ENCODE assay signal across 37 mouse cellular contexts in the genomic region with DNA sequence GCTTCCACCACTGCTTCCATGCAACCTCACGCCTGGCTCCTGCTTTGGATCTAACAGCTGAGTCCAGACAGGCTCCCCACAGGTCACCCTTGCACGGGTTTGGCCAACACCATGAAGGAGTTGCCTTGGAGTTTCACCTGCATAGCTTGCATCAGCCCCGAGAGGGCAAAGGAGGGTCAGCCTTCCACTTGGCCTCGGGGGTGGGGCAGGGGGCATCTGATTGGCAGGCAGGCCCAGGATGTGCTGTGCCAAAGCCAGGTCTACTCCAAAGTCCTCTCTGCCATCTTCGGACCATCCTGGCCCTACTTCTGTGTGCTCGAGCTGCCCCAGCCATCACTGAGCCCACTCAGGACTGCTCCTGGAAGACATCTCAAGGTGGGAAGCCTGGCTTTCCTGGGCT. TPM values are rescaled to one million over a fixed set of nuclear protein-coding genes. Genes with fewer than 3 reads are reported as not detected.
DNase-seq lines count a peak whose midpoint lies in the region; ATAC-seq lines count a peak whose summit lies in the region.
"Had no signal": no experiment of that assay in that cellular context is flagged by ENCODE, and none has a peak within 500 bp of the region (broad histone marks: within the 10 kb centered on the region; RNA-seq: fewer than 3 reads in every experiment).

No protein-coding gene starts in this region.

- no peaks in the 10 kb centered on the region for H3K9me3 ChIP-seq in hindbrain, embryonic 15.5 days
- H3K9me3 ChIP-seq in hindbrain, embryonic 13.5 days, result no peaks in the 10 kb centered on the region
- no peaks in the 10 kb centered on the region for H3K9me3 ChIP-seq in liver, embryonic 13.5 days (replicated peaks)
- H3K9me3 ChIP-seq: limb, embryonic 13.5 days; neural tube, embryonic 12.5 days had no signal

- H3K36me3 ChIP-seq in hindbrain, embryonic 15.5 days, result peaks cover 70% of the 10 kb centered on the region
- peaks cover 91% of the 10 kb centered on the region for H3K36me3 ChIP-seq in hindbrain, embryonic 13.5 days
- peaks cover 79% of the 10 kb centered on the region for H3K36me3 ChIP-seq in liver, embryonic 13.5 days

- H3K4me1 ChIP-seq in hindbrain, embryonic 15.5 days (replicated peaks), result no peaks in the 10 kb centered on the region
- 0 out of 2 replicates have a peak, but pooled peaks cover 3% of the 10 kb centered on the region for H3K4me1 ChIP-seq in hindbrain, embryonic 13.5 days (replicated peaks)
- peaks cover 28% of the 10 kb centered on the region for H3K4me1 ChIP-seq in liver, embryonic 13.5 days (replicated peaks)
- H3K4me1 ChIP-seq: limb, embryonic 13.5 days; neural tube, embryonic 12.5 days had no signal

- intact Hi-C loops in heart, postnatal 36 days (cut with DNase I), result no loop called here

- WGBS in hindbrain, embryonic 15.5 days, result 95% methylated on average over 6 of the region's 6 CpGs
- WGBS in hindbrain, embryonic 13.5 days, result 94% methylated on average over 6 of the region's 6 CpGs
- WGBS in liver, embryonic 13.5 days (ENCODE audit: insufficient replicate concordance), result 74% methylated on average over 6 of the region's 6 CpGs

- no peaks in the 10 kb centered on the region for H3K27me3 ChIP-seq in hindbrain, embryonic 15.5 days
- no peaks in the 10 kb centered on the region for H3K27me3 ChIP-seq in hindbrain, embryonic 13.5 days
- H3K27me3 ChIP-seq in liver, embryonic 13.5 days, result no peaks in the 10 kb centered on the region
- H3K27me3 ChIP-seq: CH12.LX; limb, embryonic 13.5 days; neural tube, embryonic 12.5 days had no signal

- no peak overlapping the region for H3K4me3 ChIP-seq in hindbrain, embryonic 15.5 days
- no peak overlapping the region for H3K4me3 ChIP-seq in hindbrain, embryonic 13.5 days
- no peak overlapping the region for H3K4me3 ChIP-seq in liver, embryonic 13.5 days (replicated peaks)
- H3K4me3 ChIP-seq: limb, embryonic 13.5 days; myocyte; neural tube, embryonic 12.5 days had no signal

- no peak for DNase-seq in liver, embryonic 13.5 days
- DNase-seq in liver, result no peak
- peak; percentile 86 to 89 for DNase-seq in kidney, adult 8-10 months
- peak; percentile 79 to 95 for DNase-seq in kidney, postnatal 25 days
- no peak for DNase-seq in heart, postnatal 36 days
- DNase-seq in lung, postnatal 36 days, result no peak
- DNase-seq: adrenal gland, postnatal 14 days; cerebellum, adult 11 months; cerebellum, adult 9-10 months; cerebellum, postnatal 36 days; gastrocnemius, postnatal 14 days; heart, postnatal 14 days; right cerebral cortex, adult 18-20 months; spleen, adult 18-20 months; thymus, adult 2 months; thymus, postnatal 36 days had no signal

- no peak overlapping the region for H3K27ac ChIP-seq in hindbrain, embryonic 15.5 days (replicated peaks)
- no peak overlapping the region for H3K27ac ChIP-seq in hindbrain, embryonic 13.5 days
- H3K27ac ChIP-seq in liver, embryonic 13.5 days, result peak overlapping the region; percentile 21; the same call in 1 of the 2 replicates
- H3K27ac ChIP-seq: limb, embryonic 13.5 days; macrophage; neural tube, embryonic 12.5 days had no signal

- no peak overlapping the region for H3K4me2 ChIP-seq in hindbrain, embryonic 15.5 days
- no peak overlapping the region for H3K4me2 ChIP-seq in hindbrain, embryonic 13.5 days
- H3K4me2 ChIP-seq in liver, embryonic 13.5 days, result no peak overlapping the region
- H3K4me2 ChIP-seq: limb, embryonic 13.5 days; neural tube, embryonic 12.5 days had no signal

- 0 out of 2 replicates have a peak, but pooled peaks have one; percentile 17 for ATAC-seq in hindbrain, embryonic 15.5 days (ENCODE audit: low FRiP score, low read depth)
- ATAC-seq in hindbrain, embryonic 13.5 days (ENCODE audit: low FRiP score), result no peak
- ATAC-seq in liver, embryonic 13.5 days (ENCODE audit: low read depth), result no peak
- ATAC-seq: forebrain, embryonic 14.5 days; intestine, embryonic 16.5 days had no signal

- H3K9ac ChIP-seq in hindbrain, embryonic 15.5 days, result no peak overlapping the region
- no peak overlapping the region for H3K9ac ChIP-seq in hindbrain, embryonic 13.5 days
- H3K9ac ChIP-seq in liver, embryonic 13.5 days, result no peak overlapping the region
- H3K9ac ChIP-seq: limb, embryonic 13.5 days; neural tube, embryonic 12.5 days had no signal

RNA-seq across cellular contexts. Expression of a gene that starts 26.2 kb away (rescaled TPM):
- polyA plus RNA-seq in hindbrain, embryonic 15.5 days (2015; fragmentation: Nextera tagmentation; extraction: Ambion mirVana), result 5.2 and 7.1 TPM in 2 replicates
- polyA plus RNA-seq in hindbrain, embryonic 13.5 days (2015; fragmentation: Nextera tagmentation; extraction: Ambion mirVana), result 6.3 and 6.5 TPM in 2 replicates
- 5.4 and 6.5 TPM in 2 replicates for polyA plus RNA-seq in liver, embryonic 13.5 days (2015; fragmentation: Nextera tagmentation; extraction: Ambion mirVana)
- 1 to 10 TPM; 1.4 to 2.3 TPM for total RNA-seq in heart, postnatal 36 days (2021)

RNA-seq across cellular contexts. Expression of a gene that starts 30.0 kb away (rescaled TPM):
- polyA plus RNA-seq in hindbrain, embryonic 15.5 days (2015; fragmentation: Nextera tagmentation; extraction: Ambion mirVana), result not detected in 2 replicates
- 0.10 TPM in 1 of 2 replicates, not detected in the other for polyA plus RNA-seq in hindbrain, embryonic 13.5 days (2015; fragmentation: Nextera tagmentation; extraction: Ambion mirVana)
- 0.24 and 0.30 TPM in 2 replicates for polyA plus RNA-seq in liver, embryonic 13.5 days (2015; fragmentation: Nextera tagmentation; extraction: Ambion mirVana)
- not detected for total RNA-seq in heart, postnatal 36 days (2021)
- total RNA-seq: adrenal gland, postnatal 14 days; gastrocnemius, postnatal 14 days; granulocyte monocyte progenitor cell, adult 5-6 weeks; heart, postnatal 14 days; layer of hippocampus, adult 8-10 months; layer of hippocampus, postnatal 25 days; left cerebral cortex, adult 8-10 months; left cerebral cortex, postnatal 36 days; megakaryocyte-erythroid progenitor cell, adult 5-6 weeks; midbrain, postnatal 0 days had no signal
- polyA plus RNA-seq: C2C12; forebrain, embryonic 14.5 days; heart, embryonic 14.5 days; intestine, embryonic 16.5 days; liver, embryonic 16.5 days; lung, embryonic 16.5 days; macrophage; midbrain, postnatal 0 days; myocyte; stomach, embryonic 16.5 days; thymus, adult 2 months had no signal

RNA-seq across cellular contexts. Expression of a gene that starts 35.2 kb away (rescaled TPM):
- polyA plus RNA-seq in hindbrain, embryonic 15.5 days (2015; fragmentation: Nextera tagmentation; extraction: Ambion mirVana), result 1.5 and 2.4 TPM in 2 replicates
- polyA plus RNA-seq in hindbrain, embryonic 13.5 days (2015; fragmentation: Nextera tagmentation; extraction: Ambion mirVana), result 1.6 and 1.7 TPM in 2 replicates
- polyA plus RNA-seq in liver, embryonic 13.5 days (2015; fragmentation: Nextera tagmentation; extraction: Ambion mirVana), result 0.03 and 0.06 TPM in 2 replicates
- total RNA-seq in heart, postnatal 36 days (2021), result not detected
- total RNA-seq: adrenal gland, postnatal 14 days; CH12.LX; granulocyte monocyte progenitor cell, adult 5-6 weeks; megakaryocyte-erythroid progenitor cell, adult 5-6 weeks had no signal
- polyA plus RNA-seq: C2C12, macrophage had no signal

Comparison
In these comparisons a context has a peak if more than half of its experiments do, and no peak if none do; other contexts are left out.
1. DNase-seq: peak in kidney, adult 8-10 months (2 of 2) and kidney, postnatal 25 days (2 of 2); none in liver, embryonic 13.5 days (single experiment), liver (single experiment), heart, postnatal 36 days (0 of 2) and lung, postnatal 36 days (single experiment).